Comparison of ENCODE assay signal across 21 mouse cellular contexts in genomic region chr7:101191326-101191969, GRCm38 (mm10).
DNase-seq lines count a peak whose midpoint lies in the region; ATAC-seq lines count a peak whose summit lies in the region.
"Had no signal": no experiment of that assay in that cellular context is flagged by ENCODE, and none has a peak within 500 bp of the region (broad histone marks: within the 10 kb centered on the region; RNA-seq: fewer than 3 reads in every experiment).

No protein-coding gene starts in this region.

- H3K4me3 ChIP-seq in forebrain, embryonic 15.5 days = no peak overlapping the region
- H3K4me3 ChIP-seq in forebrain, embryonic 11.5 days (ENCODE audit: low read depth, low read length) = no peak overlapping the region
- H3K4me3 ChIP-seq in forebrain, embryonic 16.5 days (replicated peaks; ENCODE audit: low read length) = no peak overlapping the region
- H3K4me3 ChIP-seq: limb, embryonic 13.5 days; midbrain, embryonic 12.5 days had no signal

- peak; percentile 88 for ATAC-seq in forebrain, embryonic 15.5 days (replicated peaks)
- no peak for ATAC-seq in forebrain, embryonic 11.5 days (replicated peaks; ENCODE audit: low FRiP score)
- peak; percentile 89 for ATAC-seq in forebrain, embryonic 16.5 days
- ATAC-seq: inflammation-experienced regulatory T-cells, adult 6 months had no signal

- DNase-seq in forebrain, embryonic 11.5 days (ENCODE audit: low spot score) = no peak
- peak; percentile 8 to 66 for DNase-seq in layer of hippocampus, adult 18-20 months (ENCODE audit: low spot score in 2 of 2)
- no peak for DNase-seq in layer of hippocampus, adult 8-10 months (ENCODE audit: low spot score in 2 of 2)
- DNase-seq in MN1 (ENCODE audit: low spot score) = peak; percentile 17
- no peak for DNase-seq in adrenal gland, postnatal 25 days
- DNase-seq: adrenal gland, postnatal 14 days; B cell, adult 2 months; cerebellum, adult 9-10 months; embryo, embryonic 11 days; gastrocnemius, postnatal 25 days; heart, postnatal 4 days; kidney, adult 8-10 months; kidney, postnatal 4 days; right cerebral cortex, postnatal 14 days; thymus, postnatal 4 days had no signal

- peaks cover 13% of the 10 kb centered on the region for H3K4me1 ChIP-seq in forebrain, embryonic 15.5 days
- no peaks in the 10 kb centered on the region for H3K4me1 ChIP-seq in forebrain, embryonic 11.5 days (replicated peaks; ENCODE audit: control insufficient read depth, insufficient read depth, low read length)
- H3K4me1 ChIP-seq in forebrain, embryonic 16.5 days (replicated peaks; ENCODE audit: control insufficient read depth, insufficient read depth, low read length) = peaks cover 5% of the 10 kb centered on the region
- H3K4me1 ChIP-seq: limb, embryonic 13.5 days; midbrain, embryonic 12.5 days had no signal

- no peaks in the 10 kb centered on the region for H3K27me3 ChIP-seq in forebrain, embryonic 15.5 days
- no peaks in the 10 kb centered on the region for H3K27me3 ChIP-seq in forebrain, embryonic 11.5 days (ENCODE audit: control insufficient read depth, insufficient read depth, low read length)
- H3K27me3 ChIP-seq in forebrain, embryonic 16.5 days (replicated peaks; ENCODE audit: control insufficient read depth, insufficient read depth, low read length) = no peaks in the 10 kb centered on the region
- H3K27me3 ChIP-seq: limb, embryonic 13.5 days; midbrain, embryonic 12.5 days had no signal

- peak overlapping the region; percentile 90 for H3K27ac ChIP-seq in forebrain, embryonic 15.5 days (replicated peaks)
- H3K27ac ChIP-seq in forebrain, embryonic 11.5 days (ENCODE audit: low read depth, low read length) = no peak overlapping the region
- peak overlapping the region; percentile 81 for H3K27ac ChIP-seq in forebrain, embryonic 16.5 days (ENCODE audit: low read length)
- H3K27ac ChIP-seq: limb, embryonic 13.5 days; liver, embryonic 14.5 days; midbrain, embryonic 12.5 days had no signal

- H3K9ac ChIP-seq in forebrain, embryonic 15.5 days (replicated peaks) = no peak overlapping the region
- no peak overlapping the region for H3K9ac ChIP-seq in forebrain, embryonic 11.5 days (ENCODE audit: low read length)
- H3K9ac ChIP-seq in forebrain, embryonic 16.5 days (replicated peaks; ENCODE audit: low read depth, low read length) = no peak overlapping the region
- H3K9ac ChIP-seq: limb, embryonic 13.5 days; liver, embryonic 14.5 days; midbrain, embryonic 12.5 days had no signal

- 50% methylated on average over 3 of the region's 3 CpGs for WGBS in forebrain, embryonic 15.5 days
- 95% methylated on average over 3 of the region's 3 CpGs for WGBS in forebrain, embryonic 11.5 days
- WGBS in forebrain, embryonic 16.5 days = 44% methylated on average over 3 of the region's 3 CpGs

- H3K36me3 ChIP-seq in forebrain, embryonic 15.5 days = 0 out of 2 replicates have a peak, but pooled peaks cover 3% of the 10 kb centered on the region
- H3K36me3 ChIP-seq in forebrain, embryonic 11.5 days (ENCODE audit: control insufficient read depth, insufficient read depth, low read length) = no peaks in the 10 kb centered on the region
- H3K36me3 ChIP-seq in forebrain, embryonic 16.5 days (ENCODE audit: control insufficient read depth, insufficient read depth) = peaks cover 2% of the 10 kb centered on the region; the same call in 1 of the 2 replicates

- 0 out of 2 replicates have a peak overlapping the region, but pooled peaks have one; percentile 14 for H3K4me2 ChIP-seq in forebrain, embryonic 15.5 days (replicated peaks)
- H3K4me2 ChIP-seq in forebrain, embryonic 11.5 days (ENCODE audit: low read depth, low read length, severe bottlenecking) = no peak overlapping the region
- H3K4me2 ChIP-seq in forebrain, embryonic 16.5 days (ENCODE audit: low read length) = no peak overlapping the region; the same call in 1 of the 2 replicates
- H3K4me2 ChIP-seq: limb, embryonic 13.5 days; midbrain, embryonic 12.5 days had no signal

- H3K9me3 ChIP-seq in forebrain, embryonic 15.5 days = no peaks in the 10 kb centered on the region
- H3K9me3 ChIP-seq in forebrain, embryonic 11.5 days (ENCODE audit: control insufficient read depth, low read length) = no peaks in the 10 kb centered on the region
- H3K9me3 ChIP-seq in forebrain, embryonic 16.5 days (ENCODE audit: control insufficient read depth, low read length) = no peaks in the 10 kb centered on the region
- H3K9me3 ChIP-seq: limb, embryonic 13.5 days; midbrain, embryonic 12.5 days had no signal

Comparison
In these comparisons a context has a peak if more than half of its experiments do, and no peak if none do; other contexts are left out.
1. DNase-seq: peak in layer of hippocampus, adult 18-20 months (2 of 2) and MN1 (single experiment); none in forebrain, embryonic 11.5 days (single experiment), layer of hippocampus, adult 8-10 months (0 of 2) and adrenal gland, postnatal 25 days (single experiment).